Mouse (Mus musculus) CH12.LX (cell line): ENCODE measurements around the gene Myo1d. TPM values are rescaled to one million over a fixed set of nuclear protein-coding genes. Genes with fewer than 3 reads are reported as not detected.

Source experiments
- DNase-seq: peaks from one replicate; pipeline ENCODE4 v3.0.0-alpha.2; 2013; ENCODE audit errors: extremely low read depth
- H3K27ac ChIP-seq: 2 replicates; pipeline ENCODE4 v1.5.1; 2012; ENCODE audit warnings: low read depth, mild to moderate bottlenecking, control low read depth, moderate library complexity; ENCODE audit not compliant: insufficient read depth
- H3K27me3 ChIP-seq: replicated peaks from 2 replicates; pipeline ENCODE3; 2012; ENCODE audit warnings: inconsistent platforms
- H3K36me3 ChIP-seq, 2 experiments: replicated peaks in 1 of 2; 2 replicates each; pipeline versions ENCODE3 to v1.6.1; 2012; ENCODE audit warnings: inconsistent platforms in 1 of 2, low read length in 1 of 2, mild to moderate bottlenecking in 1 of 2, mixed read lengths in 1 of 2, moderate library complexity in 1 of 2; ENCODE audit not compliant: control insufficient read depth in 1 of 2, insufficient read depth in 1 of 2
- H3K4me1 ChIP-seq, 2 experiments: 2 replicates each; pipeline ENCODE4 v1.6.1; 2012; ENCODE audit warnings: inconsistent platforms in 1 of 2, moderate library complexity in 1 of 2; ENCODE audit not compliant: insufficient read depth in 2 of 2, control insufficient read depth in 1 of 2
- H3K4me2 ChIP-seq: 2 replicates; pipeline ENCODE4 v1.6.1; 2012; ENCODE audit warnings: low read depth, mild to moderate bottlenecking, control low read depth; ENCODE audit not compliant: poor library complexity, insufficient read depth, severe bottlenecking
- H3K4me3 ChIP-seq, 3 experiments: fragments of 150-350 bp in 1 of 3; sonication (generic) in 1 of 3; replicated peaks in 1 of 3; 2 replicates each; pipeline versions ENCODE3 to v1.5.1; 2011 to 2012; ENCODE audit warnings: low read depth in 2 of 3, low read length in 2 of 3, mild to moderate bottlenecking in 2 of 3, moderate library complexity in 2 of 3, control low read depth in 1 of 3, improper control_type of control experiment in 1 of 3, inconsistent platforms in 1 of 3, mixed read lengths in 1 of 3; ENCODE audit not compliant: poor library complexity in 1 of 3
- H3K79me2 ChIP-seq: replicated peaks from 2 replicates; pipeline ENCODE4 v1.6.1; 2012; ENCODE audit warnings: mild to moderate bottlenecking, moderate library complexity; ENCODE audit not compliant: control insufficient read depth, poor library complexity, insufficient read depth, severe bottlenecking; ENCODE audit errors: extremely low read depth
- H3K9ac ChIP-seq: 2 replicates; pipeline ENCODE4 v1.6.1; 2012; ENCODE audit warnings: low read depth, mild to moderate bottlenecking, control low read depth, moderate library complexity; ENCODE audit not compliant: insufficient read depth
- H3K9me3 ChIP-seq: replicated peaks from 2 replicates; pipeline ENCODE3; 2012; ENCODE audit warnings: low read length, inconsistent platforms, mixed read lengths
- BHLHE40 ChIP-seq: IDR thresholded peaks from 2 replicates; pipeline ENCODE4 v1.6.1; 2011; ENCODE audit warnings: mild to moderate bottlenecking, low read depth, low read length, improper control_type of control experiment
- CHD1 ChIP-seq: IDR thresholded peaks from 2 replicates; pipeline ENCODE4 v1.6.1; 2012; ENCODE audit warnings: low read depth, low read length, improper control_type of control experiment, inconsistent platforms
- E2F4 ChIP-seq: IDR thresholded peaks from 2 replicates; pipeline ENCODE4 v1.6.1; 2011; ENCODE audit warnings: low read depth, low read length, improper control_type of control experiment; ENCODE audit not compliant: insufficient replicate concordance
- ETS1 ChIP-seq: conservative IDR thresholded peaks from 2 replicates; pipeline ENCODE4 v1.6.1; 2012; ENCODE audit warnings: low read depth, mild to moderate bottlenecking, inconsistent platforms, low read length, improper control_type of control experiment, moderate library complexity
- GABPA ChIP-seq: IDR thresholded peaks from 2 replicates; pipeline ENCODE4 v1.6.1; 2012; ENCODE audit warnings: low read depth, low read length, improper control_type of control experiment, inconsistent platforms; ENCODE audit not compliant: insufficient replicate concordance
- HCFC1 ChIP-seq: IDR thresholded peaks from 2 replicates; pipeline ENCODE4 v1.6.1; 2012; ENCODE audit warnings: low read depth, mild to moderate bottlenecking, inconsistent platforms, low read length, improper control_type of control experiment
- IRF4 ChIP-seq: IDR thresholded peaks from 2 replicates; pipeline ENCODE4 v1.6.1; 2014; ENCODE audit warnings: low read depth, mild to moderate bottlenecking, inconsistent platforms, low read length, improper control_type of control experiment
- JUN ChIP-seq: IDR thresholded peaks from 2 replicates; pipeline ENCODE4 v1.6.1; 2011; ENCODE audit warnings: low read depth, mild to moderate bottlenecking, low read length, improper control_type of control experiment, moderate library complexity; ENCODE audit not compliant: insufficient read depth
- JUND ChIP-seq: conservative IDR thresholded peaks from 2 replicates; pipeline ENCODE4 v1.6.1; 2011; ENCODE audit warnings: low read depth, low read length, improper control_type of control experiment
- KAT2A ChIP-seq: IDR thresholded peaks from 2 replicates; pipeline ENCODE4 v1.6.1; 2012; ENCODE audit warnings: low read length, improper control_type of control experiment, inconsistent platforms; ENCODE audit not compliant: insufficient replicate concordance
- MAFK ChIP-seq: IDR thresholded peaks from 2 replicates; pipeline ENCODE4 v1.6.1; 2011; ENCODE audit warnings: low read length, improper control_type of control experiment; ENCODE audit not compliant: insufficient replicate concordance
- MAX ChIP-seq: IDR thresholded peaks from 2 replicates; pipeline ENCODE4 v1.6.1; 2011; ENCODE audit warnings: low read length, improper control_type of control experiment
- MEF2A ChIP-seq: IDR thresholded peaks from 2 replicates; pipeline ENCODE4 v1.6.1; 2014; ENCODE audit warnings: low read depth, mild to moderate bottlenecking, inconsistent platforms, low read length, improper control_type of control experiment, borderline replicate concordance
- MXI1 ChIP-seq: IDR thresholded peaks from 2 replicates; pipeline ENCODE4 v1.6.1; 2011; ENCODE audit warnings: mild to moderate bottlenecking, low read depth, low read length, improper control_type of control experiment
- NELFE ChIP-seq: IDR thresholded peaks from 2 replicates; pipeline ENCODE4 v1.6.1; 2011; ENCODE audit warnings: low read depth, low read length, improper control_type of control experiment
- RAD21 ChIP-seq: IDR thresholded peaks from 2 replicates; pipeline ENCODE4 v1.6.1; 2011; ENCODE audit warnings: low read depth, mild to moderate bottlenecking, low read length, improper control_type of control experiment, moderate library complexity
- SIN3A ChIP-seq: IDR thresholded peaks from 2 replicates; pipeline ENCODE4 v1.6.1; 2012; ENCODE audit warnings: low read length, improper control_type of control experiment, inconsistent platforms
- SMC3 ChIP-seq: IDR thresholded peaks from 2 replicates; pipeline ENCODE4 v1.6.1; 2011; ENCODE audit warnings: low read depth, low read length, improper control_type of control experiment
- UBTF ChIP-seq: IDR thresholded peaks from 2 replicates; pipeline ENCODE4 v1.6.1; 2012; ENCODE audit warnings: low read depth, mild to moderate bottlenecking, inconsistent platforms, low read length, improper control_type of control experiment, moderate library complexity
- USF1 ChIP-seq: IDR thresholded peaks from 2 replicates; pipeline ENCODE4 v1.6.1; 2014; ENCODE audit warnings: low read depth, mild to moderate bottlenecking, inconsistent platforms, low read length, improper control_type of control experiment
- ZC3H11A ChIP-seq: IDR thresholded peaks from 2 replicates; pipeline ENCODE4 v1.6.1; 2012; ENCODE audit warnings: low read depth, mild to moderate bottlenecking, inconsistent platforms, low read length, improper control_type of control experiment
- ZKSCAN1 ChIP-seq: IDR thresholded peaks from 2 replicates; pipeline ENCODE4 v1.6.1; 2012; ENCODE audit warnings: low read depth, inconsistent platforms, low read length, improper control_type of control experiment, borderline replicate concordance
- ZMIZ1 ChIP-seq: IDR thresholded peaks from 2 replicates; pipeline ENCODE4 v1.6.1; 2012; ENCODE audit warnings: low read depth, mild to moderate bottlenecking, inconsistent platforms, low read length, improper control_type of control experiment
- dilution Hi-C: fragments of 300-500 bp; cut with MboI; formaldehyde crosslinking; loops from 2 replicates; pipeline ENCODE4 v1.14.3; 2020; ENCODE audit warnings: low sequenced_read_pairs; ENCODE audit not compliant: extremely low pct_unique_long_range_greater_than_20kb, extremely low pct_ligation_motif_present
- in situ Hi-C: fragments of 300-500 bp; cut with MboI; formaldehyde crosslinking; loops from 3 replicates; pipeline ENCODE4 v1.14.3; 2019; ENCODE audit warnings: low sequenced_read_pairs, low pct_ligation_motif_present, low pct_unique_long_range_greater_than_20kb, mixed read lengths
- polyA plus RNA-seq: library from polyadenylated mRNA; unstranded; fragments of >175 nt; gene quantifications from 2 replicates; pipeline ENCODE4 v1.2.1, GENCODE M21; 2012; ENCODE audit warnings: low read depth; ENCODE audit not compliant: insufficient read length
- total RNA-seq, 2 experiments: library from RNA; depleted of rRNA; stranded (reverse); fragments of 300-350 nt in 1 of 2; fragments of >200 nt in 1 of 2; gene quantifications; 2 replicates each; pipeline ENCODE4 v1.2.3; 2012 to 2014

Myo1d gene
- total and polyA plus RNA-seq, 3 experiments = 2.2 to 5.6 (median 2.9) TPM

GRCm38 (mm10) chr11:80518421-80519367, 261.1 kb downstream of the Myo1d start:
- no peak overlapping the region for H3K4me2 ChIP-seq
- peaks cover 2% of the 10 kb centered on the region for H3K9me3 ChIP-seq
- H3K79me2 ChIP-seq = no peaks in the 10 kb centered on the region
- no peak for DNase-seq
- no peaks in the 10 kb centered on the region for H3K27me3 ChIP-seq
- no peak overlapping the region for H3K4me3 ChIP-seq
- no peak for TF ChIP-seq SMC3
- TF ChIP-seq ETS1 = no peak
- no peak for TF ChIP-seq NELFE
- TF ChIP-seq UBTF = no peak
- no peak for TF ChIP-seq MEF2A
- no peak for TF ChIP-seq GABPA
- TF ChIP-seq MAFK = no peak
- no peak for TF ChIP-seq USF1
- no peak for TF ChIP-seq KAT2A
- peaks cover 19 to 37% of the 10 kb centered on the region in 2 experiments for H3K4me1 ChIP-seq
- H3K36me3 ChIP-seq = no peaks in the 10 kb centered on the region
- no peak overlapping the region for H3K9ac ChIP-seq
- in situ Hi-C loops = no loop called here
- no peak overlapping the region for H3K27ac ChIP-seq
- dilution Hi-C loops = no loop called here

GRCm38 (mm10) chr11:80515895-80516294, 263.9 kb downstream of the Myo1d start:
- Histone ChIP-seq H3K4me3 (no peak overlapping the region), H3K36me3 (peaks cover 0 to 4% of the 10 kb centered on the region in 2 experiments), H3K79me2 (no peaks in the 10 kb centered on the region), H3K4me2 (no peak overlapping the region), H3K9ac (no peak overlapping the region), H3K4me1 (peaks cover 23 to 53% of the 10 kb centered on the region in 2 experiments), H3K9me3 (peaks cover 9% of the 10 kb centered on the region), H3K27ac (peak overlapping the region; percentile 55; the same call in 1 of the 2 replicates), H3K27me3 (no peaks in the 10 kb centered on the region)
- no peak for DNase-seq
- in situ Hi-C loops (no loop called here), dilution Hi-C loops (no loop called here)
- no peak for TF ChIP-seq UBTF
- TF ChIP-seq MAX = no peak
- TF ChIP-seq BHLHE40 = no peak
- no peak for TF ChIP-seq CHD1
- no peak for TF ChIP-seq USF1
- TF ChIP-seq SIN3A = no peak
- no peak for TF ChIP-seq JUN
- TF ChIP-seq RAD21 = no peak
- no peak for TF ChIP-seq MXI1
- TF ChIP-seq E2F4 = no peak
- no peak for TF ChIP-seq KAT2A
- no peak for TF ChIP-seq ZMIZ1
- TF ChIP-seq HCFC1 = no peak
- no peak for TF ChIP-seq ZC3H11A
- no peak for TF ChIP-seq JUND
- TF ChIP-seq ZKSCAN1 = no peak
- no peak for TF ChIP-seq IRF4
